Mouse (Mus musculus): ENCODE data around the gene Accsl.
A peak's percentile ranks its signal among the peaks of the same experiment; 100 is the strongest.

Gene Accsl

DNA sequence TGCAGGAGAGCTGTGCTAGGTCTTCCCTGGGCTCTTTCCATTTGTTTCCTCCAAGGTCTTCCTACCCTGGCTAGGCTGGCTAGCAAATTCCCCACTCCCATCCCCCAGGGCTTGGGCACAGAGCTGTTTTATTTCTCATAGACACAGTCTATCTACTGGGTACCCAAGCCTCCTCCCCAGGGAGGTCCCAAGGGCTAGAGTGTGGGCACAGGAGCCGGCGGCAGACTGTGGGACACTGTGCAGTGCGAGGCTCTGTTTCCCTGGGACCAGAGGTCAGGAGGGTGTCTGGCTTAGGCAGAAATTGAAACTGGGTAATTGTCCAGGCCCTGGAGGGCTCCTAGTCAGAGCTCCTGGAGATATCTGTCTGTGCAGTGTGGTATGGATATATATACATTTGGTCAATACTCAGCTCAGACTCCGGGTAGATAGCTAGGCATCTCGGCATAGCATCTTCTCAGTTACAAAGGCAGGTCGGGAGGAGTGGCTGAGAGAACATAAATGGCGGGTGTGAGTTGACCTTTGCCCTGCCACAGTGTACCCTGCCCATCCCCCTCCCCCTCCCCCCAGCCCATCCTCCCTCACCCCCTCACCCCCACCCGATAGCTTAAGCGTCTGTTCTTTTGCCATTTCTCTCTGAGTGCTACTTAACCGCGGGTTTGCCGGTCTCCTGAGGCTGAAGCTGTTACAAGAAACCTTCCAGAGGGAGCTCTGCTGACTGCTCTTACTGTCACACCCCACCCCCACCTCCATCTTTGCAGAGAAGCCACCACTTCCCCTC lies 4.7 kb upstream of the Accsl start:
- DNase-seq = no peak

GRCm38 (mm10) chr2:93872257-93872656 lies 3.3 kb upstream of the Accsl start:
- no peak for DNase-seq

DNA sequence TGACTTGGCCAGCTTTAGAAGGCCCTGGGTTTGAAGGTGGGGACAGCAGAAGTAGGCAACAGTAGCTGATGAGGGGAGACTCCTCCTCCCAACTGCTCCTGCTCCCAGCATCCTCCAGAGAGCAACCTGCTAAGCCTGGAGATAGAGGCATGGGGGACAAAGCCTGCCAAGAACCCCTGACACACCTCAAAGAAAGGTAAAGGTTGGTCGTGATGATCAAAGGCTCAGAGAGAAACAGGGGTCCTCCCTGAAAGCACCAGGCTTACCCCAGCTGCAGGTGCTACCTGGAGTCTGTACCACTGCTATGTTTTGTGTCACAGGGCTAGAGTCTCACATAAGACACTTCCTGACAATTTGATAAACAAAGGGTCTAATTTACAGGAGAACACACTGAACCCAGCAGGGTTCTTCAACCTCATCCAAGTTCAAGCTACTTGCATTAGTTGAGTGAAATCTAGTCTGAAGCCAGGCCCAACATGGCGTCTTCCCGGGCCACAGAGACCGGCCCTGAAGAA lies 2.5 kb upstream of the Accsl start:
- no peak for DNase-seq

- peak; percentile 37 for DNase-seq
Observed at GRCm38 (mm10) chr2:93870842-93871241, 1.9 kb upstream of the Accsl start.

DNA sequence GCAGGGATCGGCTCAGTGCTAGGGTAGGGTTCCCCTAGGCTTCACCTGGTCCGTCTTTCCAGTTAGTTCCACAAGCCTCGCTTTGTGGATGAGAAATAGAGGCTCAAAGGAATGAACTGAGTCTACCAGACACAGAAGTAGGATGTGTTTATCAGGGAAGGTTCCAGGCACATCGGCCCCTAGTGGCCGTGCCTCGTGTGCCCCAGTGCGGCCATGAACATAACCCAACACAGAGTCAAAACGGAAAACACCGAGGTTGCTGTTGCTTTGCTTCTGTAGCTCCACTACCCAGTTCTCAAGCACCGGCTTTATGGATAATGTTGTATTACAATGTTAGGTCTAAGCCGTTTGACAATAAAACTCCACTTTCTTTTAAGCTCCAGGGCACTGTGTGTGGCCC lies 391 bp downstream of the Accsl start:
- DNase-seq = no peak

GRCm38 (mm10) chr2:93863229-93863628 lies 5.7 kb downstream of the Accsl start:
- DNase-seq = no peak

DNA sequence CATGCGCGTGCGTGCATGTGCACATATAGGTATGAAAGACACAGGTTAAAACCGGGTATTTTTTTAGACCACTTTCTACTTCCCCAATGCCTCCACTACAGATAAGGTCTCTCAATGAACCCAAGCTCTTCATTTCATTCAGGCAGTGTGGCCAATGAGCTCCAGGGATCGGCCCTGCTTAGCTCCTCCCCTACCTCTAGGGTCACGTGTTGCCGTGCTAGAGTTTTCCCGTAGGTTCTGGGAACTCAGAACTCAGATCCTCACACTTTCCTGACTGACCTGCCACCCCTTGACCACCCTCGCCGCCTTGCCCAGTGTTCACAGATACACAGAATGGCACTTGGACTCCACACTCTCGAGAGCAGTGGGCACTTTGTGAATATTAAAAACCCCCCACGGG lies 10.1 kb downstream of the Accsl start:
- no peak for DNase-seq

DNA sequence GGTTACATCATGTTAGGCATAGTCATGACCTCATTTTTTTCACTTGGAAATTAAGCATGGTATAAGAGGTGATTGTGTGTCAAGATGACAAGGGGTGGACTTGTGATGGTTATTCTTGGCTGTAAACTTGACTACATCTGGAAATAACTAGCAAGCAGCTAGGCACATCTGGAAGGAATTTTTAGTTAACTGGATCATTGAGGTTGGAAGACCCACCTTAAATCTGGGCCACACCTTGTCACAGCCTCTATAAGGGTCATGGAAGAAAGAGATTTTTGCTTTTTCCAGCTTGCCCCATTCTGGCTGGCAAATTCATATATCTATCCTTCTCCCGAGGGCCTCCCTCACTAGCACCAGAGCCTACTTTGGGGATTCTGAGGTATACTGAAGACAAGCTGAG lies 17.7 kb downstream of the Accsl start:
- no peak for DNase-seq

GRCm38 (mm10) chr2:93850317-93850944 lies 18.5 kb downstream of the Accsl start:
- DNase-seq = no peak

DNA sequence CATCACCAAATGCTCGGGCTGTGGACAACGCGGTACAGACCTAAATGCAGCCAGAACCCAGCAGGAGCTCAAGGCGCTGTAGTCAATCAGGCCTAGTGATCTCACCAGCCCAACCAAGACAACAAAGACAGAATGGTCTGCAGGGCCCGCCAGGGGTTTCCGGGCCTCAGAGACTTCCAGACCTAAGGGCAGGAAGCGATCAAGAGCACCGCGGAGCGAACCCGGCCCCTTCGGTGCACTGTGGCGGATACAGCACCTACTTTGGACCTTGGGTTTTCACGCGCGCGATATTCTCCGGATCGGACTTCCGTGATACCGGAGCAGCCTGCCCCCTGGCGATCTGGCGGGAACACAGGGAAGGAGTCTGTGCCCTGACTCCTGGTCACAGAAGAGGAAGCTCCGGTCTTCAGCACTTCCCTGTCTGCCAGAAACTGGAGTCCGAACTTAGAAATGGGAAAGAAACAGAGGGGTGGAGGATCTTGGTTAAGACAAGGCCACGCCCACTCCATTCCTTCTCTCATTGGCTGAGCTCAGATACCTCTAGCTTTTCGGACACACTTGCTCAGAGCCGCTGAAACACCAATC lies 19.4 kb downstream of the Accsl start, which contains the start of gene Accs:
TSS of gene Accs (minus strand) at position 439 of the 585 bp plus-strand sequence.
- peak; percentile 88 for DNase-seq

GRCm38 (mm10) chr2:93841349-93841748 lies 27.6 kb downstream of the Accsl start:
- no peak for DNase-seq

GRCm38 (mm10) chr2:93840109-93840508 lies 28.8 kb downstream of the Accsl start:
- no peak for DNase-seq

GRCm38 (mm10) chr2:93838931-93839330 lies 30.0 kb downstream of the Accsl start:
- DNase-seq = no peak

- peak; percentile 84 for DNase-seq
Observed at GRCm38 (mm10) chr2:93836232-93836785, 32.6 kb downstream of the Accsl start.

- DNase-seq = no peak
Observed at GRCm38 (mm10) chr2:93835596-93835995, 33.4 kb downstream of the Accsl start.

- peak; percentile 60 for DNase-seq
Observed at GRCm38 (mm10) chr2:93823519-93823918, 45.4 kb downstream of the Accsl start.

GRCm38 (mm10) chr2:93822045-93822749 lies 46.8 kb downstream of the Accsl start, which contains the start of gene Ext2:
TSS of gene Ext2 (minus strand) at chr2:93822568.
- peak; percentile 80 for DNase-seq

DNA sequence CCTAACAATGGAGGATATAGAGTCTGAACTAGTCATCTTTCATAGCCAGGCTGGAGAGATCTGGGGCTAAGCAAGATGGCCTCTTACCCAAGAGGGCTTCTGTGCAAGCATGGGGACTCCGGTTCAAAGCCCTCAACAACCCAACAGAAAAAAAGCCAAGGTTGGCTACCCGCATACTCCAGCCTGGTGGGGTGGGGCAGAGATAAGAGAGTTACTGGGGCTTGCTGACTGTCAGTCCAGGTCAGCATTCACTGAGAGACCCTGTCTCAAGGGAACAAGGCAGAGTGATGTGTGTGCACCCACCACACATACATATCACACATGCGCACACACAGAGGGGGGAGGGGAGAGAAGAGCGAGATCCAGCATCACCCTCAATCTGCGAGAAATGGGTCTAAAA lies 51.2 kb downstream of the Accsl start:
- DNase-seq = no peak

GRCm38 (mm10) chr2:93813343-93813742 lies 55.6 kb downstream of the Accsl start:
- no peak for DNase-seq

DNA sequence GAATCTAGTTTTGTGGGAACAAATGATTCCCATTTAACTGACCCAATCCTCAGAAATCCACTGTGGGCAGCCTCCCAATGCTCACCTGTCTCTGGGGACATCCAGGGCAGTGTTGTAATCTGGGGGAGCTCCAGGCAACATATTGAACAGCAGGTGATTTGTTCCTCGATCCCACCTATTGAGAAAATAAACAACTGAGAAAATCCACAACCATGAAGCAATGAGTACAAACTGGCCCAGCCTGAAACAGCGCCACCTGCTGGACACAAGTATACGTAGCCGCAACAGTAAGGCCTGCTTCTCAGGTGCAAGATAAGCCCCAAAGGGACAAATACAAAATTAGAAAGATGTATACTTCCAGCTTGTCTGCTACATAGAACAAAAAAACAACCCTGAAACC lies 57.1 kb downstream of the Accsl start:
- DNase-seq = no peak

GRCm38 (mm10) chr2:93809931-93810330 lies 59.0 kb downstream of the Accsl start:
- DNase-seq = no peak

DNA sequence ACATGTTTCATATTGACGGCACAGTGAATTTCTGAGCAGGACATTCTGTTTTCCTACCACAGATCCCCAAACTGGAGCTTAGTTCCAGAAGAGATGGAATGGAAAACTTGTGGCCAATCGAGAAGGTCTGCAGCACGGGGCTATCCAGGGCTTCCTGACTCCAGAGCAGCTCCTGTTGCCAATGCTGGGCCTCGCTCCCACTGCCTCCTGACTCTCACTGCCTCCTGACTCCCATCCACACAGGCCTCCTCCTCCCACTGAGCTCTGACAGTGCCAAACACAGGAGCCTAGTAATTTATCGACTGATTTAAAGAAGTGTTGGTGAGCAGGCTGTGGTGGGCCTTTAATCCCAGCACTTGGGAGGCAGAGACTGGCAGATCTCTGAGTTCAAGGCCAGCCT lies 60.9 kb downstream of the Accsl start:
- DNase-seq = no peak

- DNase-seq = no peak
Observed at GRCm38 (mm10) chr2:93807440-93807839, 61.5 kb downstream of the Accsl start.
